Mouse (Mus musculus) left cerebral cortex, adult 11 months (tissue): ENCODE measurements at regions not wholly inside any gene's neighbourhood (a gene's known extent, or its start where the extent isn't known, plus 50 kb on each side); places are given as distances from the start of the nearest gene placed in this dataset.

Source experiments
- DNase-seq: peaks from one replicate; pipeline ENCODE4 v3.0.0; 2022; ENCODE audit warnings: low spot score

DNA sequence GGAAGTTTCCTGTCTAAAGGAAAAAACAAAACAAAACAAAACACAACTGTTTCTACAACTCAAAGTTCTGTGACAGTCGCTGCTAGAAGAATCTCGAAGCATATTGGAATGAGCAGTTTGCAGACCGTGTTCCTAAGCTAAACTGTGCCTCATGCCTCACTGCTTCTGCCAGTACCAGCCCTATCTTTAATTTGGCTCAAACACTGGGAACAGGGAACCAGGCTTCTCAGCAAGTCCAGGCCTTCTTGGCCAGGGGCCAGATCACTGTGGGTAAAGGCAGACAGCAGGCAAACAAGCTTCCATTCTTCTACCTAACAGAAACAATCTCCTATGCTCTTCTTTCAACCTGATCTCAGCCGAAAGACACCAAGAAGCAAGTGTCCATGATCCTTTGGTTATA lies 56.5 kb downstream of the Tmsb4x start:
- DNase-seq, result no peak

DNA sequence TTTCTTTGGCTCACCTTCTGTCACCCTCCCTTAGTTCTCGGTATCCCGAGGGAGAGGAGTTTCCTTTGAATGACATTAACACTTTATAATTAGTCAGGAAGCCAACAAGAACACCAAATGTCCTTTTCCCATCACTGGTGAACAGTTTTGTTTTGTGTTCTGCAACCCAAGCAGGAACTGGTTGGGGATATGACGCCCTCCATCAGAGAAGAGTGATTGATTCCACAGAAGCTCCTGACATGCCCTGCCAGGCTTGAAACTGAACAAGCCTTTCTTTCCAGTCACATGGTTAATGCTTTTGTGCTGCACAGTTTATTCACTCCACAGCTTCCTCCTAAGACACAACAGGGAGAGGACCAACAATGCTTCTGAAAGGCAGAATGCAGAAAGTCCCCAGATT lies 57.8 kb downstream of the Tmsb4x start:
- no peak for DNase-seq

DNA sequence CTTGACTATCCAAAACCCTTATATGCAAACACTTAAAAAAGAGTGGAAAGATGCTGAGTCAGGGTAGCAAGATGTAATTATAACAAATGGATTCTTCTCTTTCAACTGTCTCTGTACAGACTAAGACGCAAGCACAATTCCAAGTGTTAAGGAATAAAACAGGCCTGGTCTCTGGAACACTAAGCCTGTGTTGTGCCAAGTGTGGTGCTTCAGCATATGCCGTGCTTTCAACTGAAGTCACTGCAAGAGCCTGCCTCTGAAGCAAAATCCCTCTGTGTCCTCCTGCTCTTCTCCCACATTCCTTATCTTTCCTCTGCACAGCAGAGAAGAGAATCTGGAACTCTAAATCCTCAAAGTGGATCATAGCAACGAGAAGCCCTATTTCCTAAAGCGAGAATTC lies 59.7 kb downstream of the Tmsb4x start:
- DNase-seq, result no peak

DNA sequence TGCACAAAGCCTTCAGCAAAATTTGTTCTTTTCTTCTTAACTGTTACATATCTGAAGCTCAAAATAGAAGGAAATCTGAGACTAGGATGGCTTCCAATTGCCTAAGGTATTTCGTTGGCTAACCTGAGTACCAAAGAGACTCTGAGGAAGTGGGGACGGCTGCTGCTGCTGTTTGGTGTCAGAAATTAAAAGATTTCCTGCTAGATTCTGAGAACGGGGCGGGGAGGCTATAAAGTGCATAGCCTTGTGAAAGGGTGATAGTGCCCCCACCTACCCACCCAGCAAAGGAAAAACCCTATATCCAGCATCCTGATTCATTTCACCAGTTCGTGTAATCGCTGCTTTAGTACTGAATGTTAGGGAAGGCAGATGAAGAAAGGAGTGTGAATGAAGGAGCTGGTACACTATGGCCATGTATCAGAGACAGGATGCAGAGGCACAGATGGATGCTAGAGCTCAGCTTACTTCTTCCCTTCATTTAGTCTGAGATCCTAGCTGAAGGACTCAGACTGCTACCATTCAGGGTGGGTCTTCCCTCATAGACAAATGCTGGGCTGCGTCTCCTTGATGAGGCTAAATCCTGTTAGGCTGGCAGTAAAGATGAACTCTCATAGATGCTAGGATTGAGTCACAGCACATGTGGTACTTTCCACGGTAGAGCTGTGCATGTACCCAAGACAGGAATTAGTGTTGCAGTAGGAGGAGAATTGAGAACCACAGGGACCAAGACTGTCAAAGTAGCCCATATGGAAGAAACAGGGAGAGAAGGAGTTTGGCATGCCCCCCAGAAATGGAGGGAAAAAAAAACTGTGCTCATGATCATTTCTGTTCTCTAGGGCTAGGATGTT lies 62.4 kb downstream of the Tmsb4x start:
- no peak for DNase-seq

DNA sequence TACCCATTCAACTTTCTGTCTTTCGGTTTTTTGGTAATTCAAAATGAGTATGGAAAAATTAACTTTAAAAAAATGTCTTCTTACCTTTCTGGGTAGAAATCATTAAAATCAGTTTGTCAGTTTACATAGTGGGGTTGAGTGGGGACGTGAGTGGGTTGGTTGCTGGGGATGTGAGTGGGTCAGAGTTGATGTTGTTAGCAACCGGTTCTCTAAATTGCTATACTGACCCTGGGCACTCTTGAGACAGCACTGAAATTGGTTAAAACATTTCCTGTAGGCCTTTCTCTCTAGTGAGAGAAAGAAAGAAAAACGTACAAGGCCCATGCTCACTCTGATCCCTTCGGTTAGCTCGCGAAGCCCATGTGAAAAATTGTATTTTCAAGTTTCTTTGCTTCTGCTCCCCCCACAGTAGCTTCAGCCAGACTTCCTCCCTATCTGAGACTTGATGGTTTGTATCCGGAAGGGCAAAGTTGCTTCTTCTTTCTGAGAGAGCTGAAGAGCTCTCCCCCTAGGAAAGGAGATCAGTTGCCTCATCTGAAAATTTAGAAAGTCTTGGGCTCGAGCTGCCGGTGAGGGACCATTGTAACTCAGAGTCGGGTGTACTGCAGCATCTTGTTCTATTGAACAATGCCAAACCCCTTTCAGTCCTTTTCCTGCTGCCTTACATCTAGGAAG lies 63.5 kb downstream of the Tmsb4x start:
- DNase-seq, result no peak

DNA sequence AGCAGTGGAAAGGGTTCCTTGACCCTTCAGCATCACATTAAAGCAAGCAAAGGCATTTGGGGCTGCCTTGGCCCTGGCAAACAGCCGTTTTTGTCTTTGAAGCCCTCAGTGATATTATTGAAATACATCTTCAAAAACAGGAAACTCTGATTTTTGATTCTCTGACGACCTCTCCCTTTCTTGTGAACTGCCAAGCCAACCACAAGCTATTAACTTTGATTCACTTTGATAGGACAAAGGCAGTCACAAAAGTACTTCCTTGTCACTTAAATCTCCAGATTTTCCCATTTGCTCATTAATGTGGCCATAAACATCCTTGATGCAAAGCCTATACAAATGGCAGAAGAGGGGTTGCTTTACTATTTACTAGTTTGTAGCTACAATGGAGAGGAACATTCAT lies 70.0 kb downstream of the Tmsb4x start:
- DNase-seq, result no peak

DNA sequence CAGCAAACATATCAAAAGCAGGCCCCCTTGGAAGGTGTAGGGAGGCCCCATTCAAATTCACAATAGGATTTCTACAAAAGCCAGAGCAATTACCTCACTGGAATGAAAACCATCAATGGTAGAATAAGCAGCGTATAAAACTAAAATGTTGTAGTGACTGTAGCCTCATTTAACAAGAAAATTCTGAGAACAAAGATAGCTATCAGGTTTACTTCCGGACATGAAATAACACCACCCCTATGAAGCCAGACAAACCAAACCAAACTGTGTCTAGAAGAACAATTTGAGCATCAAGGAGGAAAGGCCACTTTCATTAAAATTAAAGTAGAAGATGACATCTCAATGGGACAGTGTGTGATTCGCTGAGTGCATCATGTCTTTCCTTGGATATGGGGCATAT lies 74.9 kb downstream of the Tmsb4x start:
- no peak for DNase-seq

DNA sequence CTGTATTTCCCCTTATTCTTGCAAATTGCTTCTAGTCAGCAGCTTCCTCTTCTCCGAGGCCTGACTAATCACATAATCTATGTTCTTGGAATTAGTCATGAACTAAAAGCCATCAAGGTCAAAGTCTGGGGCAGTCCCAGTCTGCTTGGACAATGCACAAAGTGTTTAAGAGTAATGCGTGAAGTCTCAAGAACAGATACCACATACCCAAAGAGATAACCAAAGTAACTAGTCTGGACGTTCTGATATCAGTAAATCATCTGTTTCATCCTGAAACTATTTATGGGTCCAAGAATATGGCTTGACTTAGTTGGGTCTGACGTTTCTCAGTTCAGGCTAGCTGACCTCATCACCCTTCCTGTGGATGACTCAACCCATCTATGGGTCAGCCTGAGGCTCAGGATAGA lies 76.1 kb downstream of the Tmsb4x start:
- no peak for DNase-seq

DNA sequence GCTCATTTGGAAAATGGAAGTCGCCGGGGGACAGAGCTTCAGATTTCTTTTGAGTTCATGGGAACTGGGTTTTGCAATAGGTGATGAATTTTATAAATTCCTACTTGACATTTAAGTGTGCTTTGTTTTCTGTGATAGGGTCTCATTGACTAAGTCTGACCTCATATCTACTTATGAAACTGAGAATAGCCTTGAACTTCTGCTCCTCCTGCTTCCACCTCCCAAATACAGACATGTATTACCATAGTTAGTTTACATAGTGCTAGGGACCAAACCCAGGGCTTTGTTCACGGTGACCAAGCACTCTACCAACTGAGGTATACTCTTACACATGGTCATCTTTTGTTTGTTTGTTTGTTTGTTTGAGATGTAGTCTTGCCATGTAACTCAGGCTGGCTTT lies 77.8 kb downstream of the Tmsb4x start:
- DNase-seq, result no peak

DNA sequence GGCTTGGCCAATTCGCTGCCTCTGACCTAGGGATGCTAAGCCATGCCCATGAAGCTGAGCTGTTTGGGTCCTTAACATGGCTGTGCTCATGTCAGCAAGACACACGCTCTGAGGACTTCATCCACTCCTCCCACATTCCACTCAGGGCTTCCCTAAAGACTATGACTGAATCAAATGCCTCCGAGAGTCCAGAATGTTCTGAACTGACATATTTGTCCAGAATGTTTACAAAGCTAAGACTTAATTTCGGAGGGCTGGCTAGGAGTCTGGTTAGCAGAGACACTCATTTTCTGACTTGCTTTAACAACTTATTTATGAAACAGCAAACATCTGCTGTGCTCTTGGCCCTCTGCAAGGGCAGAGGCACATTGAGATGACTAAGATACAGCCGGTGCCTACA lies 78.5 kb downstream of the Tmsb4x start:
- DNase-seq, result no peak

DNA sequence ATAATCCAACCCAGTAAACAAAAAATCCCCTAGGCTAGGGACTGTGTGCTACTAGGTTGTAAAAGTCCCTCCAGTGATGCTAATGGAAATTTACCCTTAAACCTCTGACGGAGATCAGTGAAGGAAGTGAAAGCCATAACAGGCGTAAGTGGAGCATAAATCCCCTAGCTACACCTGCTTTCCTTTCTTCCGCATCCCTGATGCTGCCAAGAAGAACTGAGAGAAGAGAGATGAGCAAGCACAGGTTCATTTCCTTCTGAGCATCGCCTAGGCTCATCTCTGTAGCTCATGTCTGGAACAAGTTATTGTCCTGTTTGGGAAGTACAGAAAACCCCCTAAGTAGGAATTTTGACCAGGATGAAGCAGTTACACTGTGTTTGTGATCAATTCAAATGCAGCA lies 89.8 kb downstream of the Tmsb4x start:
- no peak for DNase-seq

DNA sequence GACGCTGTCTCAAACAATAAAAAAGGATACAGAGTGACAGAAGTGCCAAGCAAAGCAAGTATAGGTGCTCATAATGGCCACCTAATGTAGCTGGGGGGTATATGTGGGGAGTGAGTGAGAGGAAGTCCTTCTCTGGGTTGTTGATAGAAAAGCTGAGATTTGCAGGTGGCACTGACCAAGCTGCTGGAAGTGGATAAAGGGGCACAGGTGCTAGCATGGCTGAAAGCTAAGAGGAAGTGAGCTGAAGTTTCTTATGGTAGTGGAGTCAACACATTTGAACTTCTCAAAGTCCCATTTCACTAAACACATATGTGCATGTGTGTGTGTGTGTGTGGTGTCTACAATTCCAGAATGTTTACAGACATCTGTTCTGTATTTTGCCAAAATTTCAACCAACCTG lies 94.0 kb downstream of the Tmsb4x start:
- no peak for DNase-seq

DNA sequence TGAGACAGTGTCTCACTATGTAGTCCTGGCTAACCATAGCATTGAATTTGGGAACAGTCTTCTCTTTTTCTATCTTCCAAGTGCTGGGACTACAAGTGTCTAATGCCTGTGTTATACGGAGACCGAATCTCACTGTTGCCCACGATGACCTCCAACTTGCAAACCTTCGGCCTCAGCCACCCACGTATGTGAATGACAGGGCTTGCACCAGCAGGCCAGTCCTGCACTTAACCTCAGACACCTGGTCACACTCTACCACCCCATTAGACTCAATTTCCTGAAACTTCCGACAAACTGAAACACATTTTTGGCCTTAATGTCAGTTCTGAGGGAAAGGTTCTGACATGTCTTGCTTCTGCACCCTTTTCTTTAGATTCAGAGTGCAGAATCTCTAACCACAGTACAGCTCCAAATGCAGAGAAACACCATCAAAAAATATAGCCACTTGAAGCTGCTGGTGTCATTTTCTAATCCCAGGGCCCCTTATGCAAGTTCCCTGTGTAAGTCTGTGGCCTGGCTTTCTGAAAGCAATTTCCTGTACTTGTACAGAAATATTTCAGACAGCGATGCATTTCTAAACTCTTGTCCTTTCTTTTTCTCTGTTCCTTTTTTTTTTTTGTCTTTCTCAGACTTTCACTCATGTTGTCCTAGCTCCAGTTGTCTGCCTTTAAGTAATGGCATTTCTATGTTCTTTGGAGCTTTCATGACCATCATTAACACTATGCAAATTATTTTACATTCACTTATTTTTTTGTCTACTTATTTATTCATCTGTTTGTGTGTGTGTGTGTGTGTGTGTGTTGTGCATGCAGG lies 97.8 kb downstream of the Tmsb4x start:
- DNase-seq, result no peak

DNA sequence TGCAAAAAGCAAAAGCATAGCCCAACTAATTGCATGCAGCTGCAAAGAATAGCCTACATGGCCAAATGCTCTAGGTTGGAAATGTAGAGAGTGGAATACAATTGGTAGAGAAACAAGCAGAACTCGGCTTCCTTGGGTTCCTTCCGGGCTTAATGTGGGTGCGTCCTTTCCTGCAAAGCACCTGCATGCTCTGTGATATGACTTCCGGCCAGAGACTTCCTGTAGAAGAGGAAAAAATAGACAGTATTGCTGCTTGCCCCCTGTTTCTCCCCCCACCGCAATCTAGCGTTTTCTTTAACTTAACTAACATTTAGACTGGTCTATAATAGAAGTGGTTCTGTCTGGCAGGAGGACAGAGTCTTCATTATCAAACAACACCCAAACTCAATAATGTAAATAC lies 100.8 kb downstream of the Tmsb4x start:
- no peak for DNase-seq

DNA sequence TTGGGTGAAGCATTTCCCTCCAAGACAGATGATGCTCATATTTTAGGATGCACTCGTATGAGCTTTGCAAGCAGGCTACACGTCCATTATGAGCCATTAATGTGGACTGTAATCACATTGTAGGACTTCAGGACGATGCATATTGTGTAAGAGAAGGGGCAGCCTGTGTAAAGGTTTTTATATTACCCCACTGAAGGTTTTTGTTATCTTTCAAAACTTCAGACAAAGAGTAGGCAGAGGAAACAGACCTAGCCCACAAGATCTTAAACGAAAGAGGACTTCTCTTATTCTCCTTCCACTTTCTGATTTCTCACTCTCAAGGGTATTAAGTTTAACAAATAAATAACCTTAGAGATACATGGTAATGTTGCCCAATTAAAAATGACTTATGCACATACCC lies 101.6 kb downstream of the Tmsb4x start:
- DNase-seq, result no peak

DNA sequence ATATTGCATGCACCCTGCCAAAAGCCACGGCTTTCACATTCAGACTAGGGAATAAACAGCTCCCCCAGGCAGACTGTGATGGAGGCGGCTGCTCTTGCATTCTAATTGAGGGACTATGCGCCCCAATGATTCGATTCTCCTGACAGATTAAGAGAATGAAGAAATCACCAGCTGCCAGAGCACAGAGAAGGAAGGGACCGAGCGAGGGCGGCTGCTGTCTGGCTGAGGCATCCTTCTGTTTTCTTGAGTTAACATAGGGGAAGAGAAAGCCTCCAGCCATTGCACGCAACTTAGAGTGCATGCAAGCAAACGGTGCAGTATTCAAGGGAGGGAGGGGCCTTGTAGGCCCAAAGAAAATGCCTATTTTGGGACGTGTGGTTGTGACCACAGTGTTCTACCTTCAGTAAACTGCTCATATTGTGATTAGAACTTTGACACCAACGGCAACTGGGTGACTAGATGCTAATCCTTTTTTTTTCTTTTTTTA lies 103.1 kb downstream of the Tmsb4x start:
- peak; percentile 6 for DNase-seq

DNA sequence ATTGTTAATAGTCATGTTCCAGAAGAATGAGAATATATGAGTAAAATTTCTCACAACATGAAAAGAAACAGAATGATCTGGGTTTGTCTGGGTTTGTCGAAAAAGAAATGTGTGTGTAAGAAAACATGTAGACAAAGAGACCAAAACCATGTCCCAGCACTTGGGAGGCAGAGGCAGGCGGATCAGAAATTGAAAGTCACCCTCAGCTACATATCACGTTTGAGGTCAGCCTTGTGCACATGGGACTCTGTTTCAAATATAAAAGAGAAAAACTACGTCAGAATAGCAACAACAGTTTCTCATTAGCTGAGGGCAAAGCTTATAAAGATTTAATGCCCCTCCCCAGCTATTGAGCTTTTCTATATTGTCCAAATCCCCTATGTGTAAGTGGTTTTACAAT lies 103.8 kb downstream of the Tmsb4x start:
- DNase-seq, result no peak

DNA sequence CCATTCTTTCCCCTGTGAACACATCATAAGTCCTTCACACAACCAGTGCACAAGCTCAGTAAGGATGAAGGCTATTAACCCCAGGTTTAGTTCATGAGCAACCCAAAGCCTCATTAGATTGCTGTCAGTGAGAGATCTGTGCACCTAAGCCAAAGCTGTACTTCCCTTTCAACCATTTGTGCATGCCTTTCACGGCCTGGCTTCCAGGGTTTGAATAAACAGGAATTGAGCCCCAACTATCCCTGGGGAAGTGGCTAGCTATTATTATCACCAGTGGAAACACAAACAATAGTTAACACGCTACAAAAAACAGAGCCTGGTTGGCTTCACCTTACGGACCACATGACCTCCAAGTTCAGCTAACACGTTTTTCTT lies 104.9 kb downstream of the Tmsb4x start:
- no peak for DNase-seq

DNA sequence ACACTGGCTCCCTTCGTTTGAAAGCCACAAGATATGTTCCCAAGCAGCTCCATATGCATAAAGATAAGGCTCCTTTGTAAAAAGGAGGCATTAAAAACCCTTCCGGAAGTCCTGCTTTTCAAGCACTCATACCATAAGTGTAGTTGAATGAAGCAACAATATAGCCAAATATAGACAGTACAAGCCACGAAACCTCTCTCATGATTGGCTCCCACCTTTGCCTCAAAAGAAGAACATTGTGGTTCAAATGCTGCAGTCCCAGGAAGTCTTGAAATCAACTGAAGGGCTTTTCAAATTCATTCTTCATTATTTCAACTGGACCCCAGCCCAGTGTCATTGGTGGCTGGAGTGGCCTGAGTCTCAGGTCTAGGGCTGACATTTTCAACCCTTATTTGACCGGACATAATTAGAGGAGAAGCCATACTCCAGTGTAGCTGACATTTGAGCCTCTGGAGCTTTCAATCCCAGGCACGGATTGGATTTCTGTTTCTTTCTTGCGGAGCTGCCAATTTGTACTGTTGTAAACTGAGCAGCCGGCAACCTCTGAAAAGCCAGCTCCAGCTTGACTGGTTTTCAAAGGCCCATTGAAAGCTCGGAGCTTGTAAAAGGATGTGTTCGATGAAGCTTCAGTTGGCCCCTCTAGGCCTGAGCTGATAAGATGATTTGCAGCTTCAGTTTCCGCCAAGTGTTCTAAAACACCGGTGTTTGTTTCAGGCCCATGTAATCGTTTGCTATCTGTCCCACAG lies 105.4 kb downstream of the Tmsb4x start:
- no peak for DNase-seq

DNA sequence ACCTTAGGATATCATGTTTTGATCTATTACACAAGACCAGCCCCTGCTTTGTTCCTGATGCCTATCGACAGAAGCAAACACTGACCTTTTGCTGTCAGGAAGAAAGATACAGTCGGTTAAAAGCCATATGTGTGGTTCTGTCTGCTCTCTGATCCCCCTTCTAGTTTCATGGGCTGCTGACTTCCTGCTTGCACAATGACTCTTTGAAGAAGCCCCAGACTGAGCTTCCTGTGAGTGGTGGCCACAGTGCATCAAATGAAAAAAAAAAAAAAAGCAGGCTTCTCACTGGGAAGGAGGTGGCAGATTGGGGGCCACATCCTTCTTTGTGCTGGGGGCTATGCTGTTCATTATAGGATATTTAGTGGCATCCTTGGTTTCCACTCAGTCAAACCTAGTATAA lies 107.2 kb downstream of the Tmsb4x start:
- no peak for DNase-seq

DNA sequence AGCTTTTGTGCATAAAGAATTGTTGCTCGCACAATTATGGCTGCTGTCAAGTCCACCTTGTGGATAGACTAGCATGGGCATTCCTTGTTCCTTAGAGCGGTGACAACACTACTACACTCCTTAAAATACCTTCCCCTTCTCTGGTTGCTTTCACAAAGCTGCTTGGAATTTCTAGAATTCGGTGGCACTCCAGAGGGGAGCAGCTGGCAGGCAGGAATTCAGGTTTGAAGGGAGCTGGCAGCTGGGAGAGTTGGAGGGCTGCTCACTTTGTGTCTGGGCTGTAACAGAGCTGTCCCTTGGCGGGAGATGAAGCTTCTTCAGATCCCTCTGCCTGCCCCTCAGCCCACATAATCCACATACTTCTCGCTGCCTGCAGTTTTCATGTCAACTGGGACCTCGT lies 109.7 kb downstream of the Tmsb4x start:
- no peak for DNase-seq

DNA sequence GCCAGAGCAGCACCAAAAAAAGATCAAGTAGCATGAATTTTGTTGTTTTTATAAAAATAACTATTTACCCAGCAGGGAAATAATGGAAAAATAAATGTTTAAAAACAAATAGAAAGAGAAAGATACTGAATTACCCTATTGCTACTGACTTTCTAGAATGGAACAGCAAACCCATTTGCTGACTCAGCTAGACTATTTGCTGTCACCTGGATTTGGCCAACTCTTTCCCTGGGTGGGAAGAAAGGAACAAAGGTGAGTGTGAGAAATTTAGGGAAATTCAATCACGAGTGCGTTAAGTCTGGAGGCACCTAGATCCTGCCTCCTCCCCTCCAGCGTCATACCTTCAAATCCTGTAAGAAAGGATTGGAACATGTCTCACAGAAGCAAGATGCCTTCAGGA lies 110.2 kb downstream of the Tmsb4x start:
- no peak for DNase-seq
